Mouse (Mus musculus): ENCODE measurements around the gene Misp.

GRCm38 (mm10) chr10:79792339-79793040 is 28.3 kb upstream of the Misp start:
- no peak for TF ChIP-seq CTCF (conservative IDR thresholded peaks at IDR 0.05; ENCODE audit: low read length)
- TF ChIP-seq NANOG (IDR thresholded peaks at IDR 0.05; ENCODE audit: borderline replicate concordance, low read length) = no peak
- TF ChIP-seq POU5F1 (IDR thresholded peaks at IDR 0.05; ENCODE audit: borderline replicate concordance, low read length) = no peak

All from E14TG2a.4 (cell line).